Mouse (Mus musculus): ENCODE measurements at regions not wholly inside any gene's neighbourhood (a gene's known extent, or its start where the extent isn't known, plus 50 kb on each side); places are given as distances from the start of the nearest gene placed in this dataset.

DNA sequence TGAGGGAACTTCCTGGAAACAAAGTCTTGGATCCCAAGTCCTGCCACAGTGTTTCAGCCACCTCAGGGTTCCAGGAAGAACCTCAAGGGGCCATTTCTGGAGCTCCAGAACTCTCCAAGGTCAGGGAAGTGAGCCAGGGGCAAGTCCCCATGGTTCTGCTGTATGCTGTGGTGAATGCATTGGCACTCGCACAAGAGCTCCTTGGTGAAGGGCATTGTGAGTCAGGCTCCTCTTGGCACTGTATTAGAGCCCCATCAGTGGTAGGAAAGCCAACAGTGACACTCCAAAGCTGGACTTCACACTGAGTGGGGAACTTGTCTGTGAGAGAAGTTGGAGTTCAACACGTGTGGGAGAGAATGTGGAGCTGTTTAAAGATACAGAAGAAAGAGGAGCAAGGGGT, 486.0 kb downstream of the Ajap1 start:
- peaks cover 94% of the 10 kb centered on the region for H3K9me3 ChIP-seq (replicated peaks; ENCODE audit: low read length)
- dilution Hi-C loops (cut with MboI; ENCODE audit: extremely low pct_ligation_motif_present, extremely low pct_unique_long_range_greater_than_20kb, low sequenced_read_pairs) = no loop called here
- H3K36me3 ChIP-seq (replicated peaks in 1 of 2; ENCODE audit: control insufficient read depth in 1 of 2, insufficient read depth in 1 of 2, low read length in 1 of 2) = no peaks in the 10 kb centered on the region
- no peak overlapping the region for H3K27ac ChIP-seq (ENCODE audit: insufficient read depth, low read depth)
- H3K4me3 ChIP-seq (replicated peaks in 1 of 3; ENCODE audit: low read depth in 2 of 3, low read length in 2 of 3, poor library complexity in 1 of 3) = no peak overlapping the region
- no peaks in the 10 kb centered on the region for H3K4me1 ChIP-seq (ENCODE audit: control insufficient read depth in 1 of 2, insufficient read depth in 2 of 2)
- no peak for DNase-seq (ENCODE audit: extremely low read depth)
- in situ Hi-C loops (cut with MboI; ENCODE audit: low pct_ligation_motif_present, low pct_unique_long_range_greater_than_20kb, low sequenced_read_pairs) = no loop called here
- TF ChIP-seq CHD2 (IDR thresholded peaks at IDR 0.05; ENCODE audit: low read length) = no peak
- no peak for TF ChIP-seq IRF4 (IDR thresholded peaks at IDR 0.05; ENCODE audit: low read depth, low read length)
- no peak for TF ChIP-seq HCFC1 (IDR thresholded peaks at IDR 0.05; ENCODE audit: low read depth, low read length)
- no peak for TF ChIP-seq ZMIZ1 (IDR thresholded peaks at IDR 0.05; ENCODE audit: low read depth, low read length)
- no peak for TF ChIP-seq MAFK (IDR thresholded peaks at IDR 0.05; ENCODE audit: insufficient replicate concordance, low read length)
- no peak for TF ChIP-seq SIN3A (IDR thresholded peaks at IDR 0.05; ENCODE audit: low read length)
- TF ChIP-seq ELF1 (IDR thresholded peaks at IDR 0.05; ENCODE audit: low read depth, low read length) = no peak
- TF ChIP-seq ZNF384 (IDR thresholded peaks at IDR 0.05; ENCODE audit: low read depth, low read length) = no peak
- TF ChIP-seq BHLHE40 (IDR thresholded peaks at IDR 0.05; ENCODE audit: low read depth, low read length) = no peak
- no peak for TF ChIP-seq TBP (conservative IDR thresholded peaks at IDR 0.05; ENCODE audit: low read depth, low read length)
- no peak for TF ChIP-seq JUND (conservative IDR thresholded peaks at IDR 0.05; ENCODE audit: low read depth, low read length)
- TF ChIP-seq USF2 (conservative IDR thresholded peaks at IDR 0.05; ENCODE audit: low read depth, low read length) = no peak
- TF ChIP-seq CHD1 (IDR thresholded peaks at IDR 0.05; ENCODE audit: low read depth, low read length) = no peak
- TF ChIP-seq MYC (IDR thresholded peaks at IDR 0.05; ENCODE audit: low read depth, low read length) = no peak
- TF ChIP-seq UBTF (IDR thresholded peaks at IDR 0.05; ENCODE audit: low read depth, low read length) = no peak
- no peak for TF ChIP-seq USF1 (IDR thresholded peaks at IDR 0.05; ENCODE audit: low read depth, low read length)
- H3K4me2 ChIP-seq (ENCODE audit: insufficient read depth, low read depth, poor library complexity, severe bottlenecking) = no peak overlapping the region
- H3K9ac ChIP-seq (ENCODE audit: insufficient read depth, low read depth) = no peak overlapping the region
- H3K79me2 ChIP-seq (replicated peaks; ENCODE audit: control insufficient read depth, extremely low read depth, insufficient read depth, poor library complexity, severe bottlenecking) = no peaks in the 10 kb centered on the region
- H3K27me3 ChIP-seq (replicated peaks) = no peaks in the 10 kb centered on the region

DNA sequence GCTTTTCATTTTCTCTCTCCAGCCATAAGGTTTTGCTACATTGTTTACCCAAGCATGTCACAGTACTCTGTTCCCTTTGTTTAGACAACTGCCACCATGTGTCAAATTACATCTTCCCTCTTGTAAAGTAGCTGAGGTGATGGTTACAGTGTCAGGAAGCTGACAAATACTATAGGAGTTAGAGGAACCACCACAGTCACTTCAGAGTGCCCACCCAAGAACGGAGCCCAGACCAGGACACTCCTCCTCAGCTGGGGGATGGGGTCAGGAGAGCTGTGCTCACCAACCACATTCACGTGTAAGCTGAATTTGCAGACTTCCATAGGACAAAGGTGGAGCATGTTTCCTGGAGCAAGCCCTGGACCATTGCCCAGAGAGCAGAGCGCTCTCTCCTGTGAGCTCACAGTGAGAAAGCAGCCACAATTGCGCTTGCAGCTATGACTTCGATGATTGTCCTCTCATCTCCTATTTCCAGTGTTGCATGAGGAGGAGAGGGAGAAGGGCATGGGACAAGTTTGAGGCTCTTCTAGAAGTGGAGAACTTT, 487.5 kb downstream of the Ajap1 start:
- no peaks in the 10 kb centered on the region for H3K36me3 ChIP-seq (replicated peaks in 1 of 2; ENCODE audit: control insufficient read depth in 1 of 2, insufficient read depth in 1 of 2, low read length in 1 of 2)
- H3K4me3 ChIP-seq (replicated peaks in 1 of 3; ENCODE audit: low read depth in 2 of 3, low read length in 2 of 3, poor library complexity in 1 of 3) = no peak overlapping the region
- dilution Hi-C loops (cut with MboI; ENCODE audit: extremely low pct_ligation_motif_present, extremely low pct_unique_long_range_greater_than_20kb, low sequenced_read_pairs) = no loop called here
- no peaks in the 10 kb centered on the region for H3K4me1 ChIP-seq (ENCODE audit: control insufficient read depth in 1 of 2, insufficient read depth in 2 of 2)
- no peak for DNase-seq (ENCODE audit: extremely low read depth)
- no peak overlapping the region for H3K27ac ChIP-seq (ENCODE audit: insufficient read depth, low read depth)
- in situ Hi-C loops (cut with MboI; ENCODE audit: low pct_ligation_motif_present, low pct_unique_long_range_greater_than_20kb, low sequenced_read_pairs) = no loop called here
- H3K27me3 ChIP-seq (replicated peaks) = no peaks in the 10 kb centered on the region
- no peaks in the 10 kb centered on the region for H3K79me2 ChIP-seq (replicated peaks; ENCODE audit: control insufficient read depth, extremely low read depth, insufficient read depth, poor library complexity, severe bottlenecking)
- no peak overlapping the region for H3K4me2 ChIP-seq (ENCODE audit: insufficient read depth, low read depth, poor library complexity, severe bottlenecking)
- H3K9me3 ChIP-seq (replicated peaks; ENCODE audit: low read length) = peaks cover 88% of the 10 kb centered on the region
- H3K9ac ChIP-seq (ENCODE audit: insufficient read depth, low read depth) = no peak overlapping the region
- TF ChIP-seq ELF1 (IDR thresholded peaks at IDR 0.05; ENCODE audit: low read depth, low read length) = no peak
- no peak for TF ChIP-seq MXI1 (IDR thresholded peaks at IDR 0.05; ENCODE audit: low read depth, low read length)
- TF ChIP-seq IRF4 (IDR thresholded peaks at IDR 0.05; ENCODE audit: low read depth, low read length) = no peak
- TF ChIP-seq ZKSCAN1 (IDR thresholded peaks at IDR 0.05; ENCODE audit: borderline replicate concordance, low read depth, low read length) = no peak
- TF ChIP-seq UBTF (IDR thresholded peaks at IDR 0.05; ENCODE audit: low read depth, low read length) = no peak
- TF ChIP-seq JUN (IDR thresholded peaks at IDR 0.05; ENCODE audit: insufficient read depth, low read depth, low read length) = no peak
- no peak for TF ChIP-seq USF2 (conservative IDR thresholded peaks at IDR 0.05; ENCODE audit: low read depth, low read length)
- no peak for TF ChIP-seq SMC3 (IDR thresholded peaks at IDR 0.05; ENCODE audit: low read depth, low read length)
- no peak for TF ChIP-seq ZC3H11A (IDR thresholded peaks at IDR 0.05; ENCODE audit: low read depth, low read length)
- no peak for TF ChIP-seq PAX5 (IDR thresholded peaks at IDR 0.05; ENCODE audit: low read length)
- TF ChIP-seq TBP (conservative IDR thresholded peaks at IDR 0.05; ENCODE audit: low read depth, low read length) = no peak
- no peak for TF ChIP-seq KAT2A (IDR thresholded peaks at IDR 0.05; ENCODE audit: insufficient replicate concordance, low read length)
- no peak for TF ChIP-seq POLR2AphosphoS2 (IDR thresholded peaks at IDR 0.05; ENCODE audit: low read depth, low read length)
- TF ChIP-seq JUND (conservative IDR thresholded peaks at IDR 0.05; ENCODE audit: low read depth, low read length) = no peak
- TF ChIP-seq ZMIZ1 (IDR thresholded peaks at IDR 0.05; ENCODE audit: low read depth, low read length) = no peak
- no peak for TF ChIP-seq ETS1 (conservative IDR thresholded peaks at IDR 0.05; ENCODE audit: low read depth, low read length)
- TF ChIP-seq RCOR1 (conservative IDR thresholded peaks at IDR 0.05; ENCODE audit: low read depth, low read length) = no peak
- no peak for TF ChIP-seq CTCF (conservative IDR thresholded peaks at IDR 0.05 in 1 of 2, IDR thresholded peaks at IDR 0.05 in 1 of 2; ENCODE audit: low read depth in 2 of 2, low read length in 2 of 2)
